Mouse (Mus musculus) small intestine, adult 2 months (tissue): ENCODE results near the gene Dnal1.

Experiments
- CTCF ChIP-seq: fragments of 200-500 bp; IDR thresholded peaks from 2 replicates; pipeline ENCODE4 v1.5.1; 2012; ENCODE audit warnings: low read depth, mild to moderate bottlenecking, control low read depth, inconsistent platforms, low read length, moderate library complexity, mixed read lengths; ENCODE audit not compliant: insufficient replicate concordance, insufficient read length; ENCODE audit errors: extremely low read depth
- POLR2A ChIP-seq: fragments of 200-500 bp; IDR thresholded peaks from 2 replicates; pipeline ENCODE4 v1.6.1; 2012; ENCODE audit warnings: low read depth, mild to moderate bottlenecking, control low read depth, inconsistent platforms, low read length, moderate library complexity

DNA sequence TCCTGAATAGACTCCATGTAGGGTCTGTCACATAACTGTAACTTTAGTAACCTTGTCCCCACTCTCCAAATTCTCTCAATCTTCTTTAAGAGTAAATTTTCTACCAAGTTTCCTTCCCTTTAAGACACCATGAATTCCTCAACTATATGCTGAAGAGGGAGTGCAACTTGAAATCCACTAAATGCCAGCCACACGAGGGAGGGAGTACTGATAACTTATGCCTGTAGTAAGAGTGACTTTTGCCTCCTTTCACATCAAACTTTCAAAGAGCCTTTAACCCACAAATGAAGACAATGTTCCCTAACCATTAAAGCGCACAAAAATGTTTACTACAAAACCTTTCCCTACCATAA is 12.7 kb upstream of the Dnal1 start:
- TF ChIP-seq CTCF (no peak), POLR2A (no peak)
